Mouse (Mus musculus) kidney, postnatal 0 days (tissue): Measurements from ENCODE around the gene Gm8909. TPM values are rescaled to one million over a fixed set of nuclear protein-coding genes. Genes with fewer than 3 reads are reported as not detected.
"Not testable (repeated sequence)": the region's sequence is repeated elsewhere in the genome, so short reads cannot be mapped to it uniquely, and the experiment has no call there.

Experiments
- ATAC-seq: fragments of 200-750 bp; cut with Nextera tagmentation; replicated peaks from 2 replicates; pipeline ENCODE4 v1.8.0; 2017; ENCODE audit warnings: low read depth, moderate number of reproducible peaks, moderate TSS enrichment, moderate library complexity; ENCODE audit not compliant: low FRiP score
- DNase-seq: peaks from one replicate; pipeline ENCODE4 v3.0.0-alpha.2; 2016; ENCODE audit warnings: low spot score
- H3K27ac ChIP-seq: fragments of 300-500 bp; sonication (generic); 2 replicates; pipeline ENCODE4 v1.5.1; 2014; ENCODE audit warnings: mild to moderate bottlenecking
- H3K27me3 ChIP-seq: fragments of 300-500 bp; sonication (generic); 2 replicates; pipeline ENCODE4 v1.6.1; 2014; ENCODE audit warnings: low read length, mixed read lengths; ENCODE audit not compliant: insufficient read depth
- H3K36me3 ChIP-seq: fragments of 300-500 bp; sonication (generic); 2 replicates; pipeline ENCODE4 v1.6.1; 2014; ENCODE audit warnings: low read length, mixed read lengths; ENCODE audit not compliant: insufficient read depth
- H3K4me1 ChIP-seq: fragments of 300-500 bp; sonication (generic); replicated peaks from 2 replicates; pipeline ENCODE4 v1.6.1; 2014; ENCODE audit warnings: antibody characterized with exemption, low read length, mixed read lengths; ENCODE audit not compliant: insufficient read depth
- H3K4me2 ChIP-seq: fragments of 300-500 bp; sonication (generic); 2 replicates; pipeline ENCODE4 v1.6.1; 2014; ENCODE audit warnings: mild to moderate bottlenecking, low read length, moderate library complexity, mixed read lengths
- H3K4me3 ChIP-seq: fragments of 300-500 bp; sonication (generic); replicated peaks from 2 replicates; pipeline ENCODE4 v1.5.1; 2014; ENCODE audit warnings: low read depth, low read length
- H3K9ac ChIP-seq: fragments of 300-500 bp; sonication (generic); 2 replicates; pipeline ENCODE4 v1.6.1; 2014; ENCODE audit warnings: low read depth, low read length
- H3K9me3 ChIP-seq: fragments of 300-500 bp; sonication (generic); replicated peaks from 2 replicates; pipeline ENCODE4 v1.6.1; 2016; ENCODE audit warnings: low read length, inconsistent platforms, mixed read lengths
- CTCF ChIP-seq: IDR thresholded peaks from 2 replicates; pipeline ENCODE4 v1.5.1; 2016; ENCODE audit warnings: antibody characterized with exemption, low read depth, mild to moderate bottlenecking, moderate library complexity
- WGBS: fragments of 180-500 bp; shearing (Covaris S2); extraction: QIAGEN DNeasy Blood & Tissue Kit; methylation state at CpG from one replicate; pipeline ENCODE4 v1.1.7; 2014; 5-methylcytosine and 5-hydroxymethylcytosine counted together
- polyA plus RNA-seq: library from polyadenylated mRNA; unstranded; fragments of >200 nt; fragmentation: Nextera tagmentation; extraction: Ambion mirVana; gene quantifications from 2 replicates; pipeline ENCODE4 v1.2.1, GENCODE M21; 2015

The Gm8909 gene
- polyA plus RNA-seq, 1 experiment from 2014 or later: not detected

DNA sequence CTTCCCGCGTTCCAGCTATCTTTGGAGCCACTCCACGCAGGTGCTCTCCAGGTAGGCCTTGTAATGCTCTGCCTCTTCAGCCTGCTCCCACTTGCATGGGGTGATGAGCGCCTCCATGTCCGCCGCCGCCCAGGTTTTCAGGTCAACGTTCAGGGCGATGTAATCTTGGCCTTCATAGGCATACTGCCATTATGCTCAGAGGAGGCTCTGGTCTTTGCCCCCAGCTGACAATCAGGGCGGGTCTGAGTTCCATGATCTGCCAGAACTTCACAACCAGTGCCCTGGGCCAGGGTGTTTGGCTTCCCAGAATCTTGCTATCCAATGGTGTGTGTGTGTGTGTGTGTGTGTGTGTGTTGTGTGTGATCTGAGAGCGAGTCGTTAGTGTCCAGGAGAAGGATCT lies 13.9 kb upstream of the Gm8909 start:
- peaks cover 6% of the 10 kb centered on the region for H3K27me3 ChIP-seq
- H3K4me1 ChIP-seq: no peaks in the 10 kb centered on the region
- H3K36me3 ChIP-seq: no peaks in the 10 kb centered on the region
- H3K4me2 ChIP-seq: no peak overlapping the region
- TF ChIP-seq CTCF: no peak
- no peak overlapping the region for H3K9ac ChIP-seq
- no peaks in the 10 kb centered on the region for H3K9me3 ChIP-seq
- 70% methylated on average over 12 of the region's 12 CpGs for WGBS
- no peak overlapping the region for H3K4me3 ChIP-seq
- H3K27ac ChIP-seq: no peak overlapping the region
- DNase-seq (no peak), ATAC-seq (no peak)

DNA sequence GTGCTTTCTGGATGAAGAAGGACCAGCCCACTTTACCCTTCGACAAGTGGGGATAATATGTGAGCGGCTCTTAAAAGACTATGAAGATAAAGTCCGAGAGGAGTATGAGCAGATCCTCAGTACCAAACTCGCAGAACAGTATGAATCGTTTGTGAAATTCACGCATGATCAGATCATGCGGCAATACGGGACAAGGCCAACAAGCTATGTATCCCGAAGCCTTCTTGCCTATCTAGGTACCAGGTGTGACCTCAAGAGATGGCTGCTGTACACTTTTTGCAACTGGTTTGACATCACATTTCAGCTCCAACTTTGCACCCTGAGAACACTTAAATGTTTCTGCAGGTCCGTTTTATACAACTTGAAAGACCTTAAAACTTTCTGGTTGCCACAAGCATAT lies 11.1 kb upstream of the Gm8909 start:
- not testable (repeated sequence) for H3K27me3 ChIP-seq, H3K36me3 ChIP-seq, H3K27ac ChIP-seq, ATAC-seq, DNase-seq, H3K4me3 ChIP-seq, H3K9ac ChIP-seq, H3K4me1 ChIP-seq, H3K9me3 ChIP-seq
- H3K4me2 ChIP-seq: peak overlapping the region; percentile 57
- WGBS: 12% methylated on average over 10 of the region's 10 CpGs

GRCm38 (mm10) chr17:36178938-36179337 lies 10.6 kb upstream of the Gm8909 start:
- H3K9ac ChIP-seq, DNase-seq, H3K27me3 ChIP-seq, H3K27ac ChIP-seq, H3K9me3 ChIP-seq, H3K36me3 ChIP-seq, ATAC-seq, H3K4me1 ChIP-seq: not testable (repeated sequence)
- Histone ChIP-seq H3K4me2 (peak overlapping the region; percentile 57), H3K4me3 (0 out of 2 replicates have a peak overlapping the region, but pooled peaks have one; percentile 17)
- TF ChIP-seq CTCF: peak; percentile 10; the same call in 1 of the 2 replicates
- WGBS: under 1% methylated on average over 40 of the region's 40 CpGs

DNA sequence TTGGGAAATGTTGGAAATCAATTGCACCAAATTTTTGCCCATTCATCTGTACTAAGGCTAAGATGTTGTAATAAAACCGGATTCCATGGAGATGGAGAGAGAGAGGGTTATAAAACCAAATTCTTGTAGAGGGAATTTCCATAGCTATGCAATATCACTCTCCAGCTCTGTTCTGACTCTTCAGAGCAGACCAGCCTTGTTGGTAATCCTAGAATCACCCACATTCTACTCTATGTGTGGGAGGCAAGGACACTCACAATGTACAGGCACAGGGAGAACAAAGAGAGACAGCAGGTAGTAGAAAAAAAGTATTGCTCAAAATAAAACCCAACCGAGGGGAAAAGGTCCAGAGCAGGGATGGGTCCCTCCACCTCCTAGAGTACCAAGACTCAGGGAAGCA lies 7.8 kb upstream of the Gm8909 start:
- not testable (repeated sequence) for DNase-seq, H3K9me3 ChIP-seq, H3K27me3 ChIP-seq, ATAC-seq, H3K9ac ChIP-seq, H3K4me3 ChIP-seq, H3K27ac ChIP-seq, H3K4me1 ChIP-seq, H3K36me3 ChIP-seq, H3K4me2 ChIP-seq
- WGBS: no CpG with 5 or more reads among the region's 2 CpGs

GRCm38 (mm10) chr17:36170287-36170814 lies 2.0 kb upstream of the Gm8909 start:
- H3K27me3 ChIP-seq: peaks cover 22% of the 10 kb centered on the region
- no peak for ATAC-seq
- H3K9ac ChIP-seq: no peak overlapping the region
- DNase-seq: no peak
- H3K36me3 ChIP-seq: no peaks in the 10 kb centered on the region
- TF ChIP-seq CTCF: no peak
- peaks cover 9% of the 10 kb centered on the region; the same call in 1 of the 2 replicates for H3K4me1 ChIP-seq
- H3K27ac ChIP-seq: no peak overlapping the region
- 51% methylated on average over 1 of the region's 1 CpGs for WGBS
- no peak overlapping the region for H3K4me3 ChIP-seq
- H3K9me3 ChIP-seq: no peaks in the 10 kb centered on the region
- H3K4me2 ChIP-seq: no peak overlapping the region

GRCm38 (mm10) chr17:36169753-36170152 lies 1.4 kb upstream of the Gm8909 start:
- H3K4me3 ChIP-seq: no peak overlapping the region
- DNase-seq: no peak
- no peak overlapping the region for H3K27ac ChIP-seq
- no peak for TF ChIP-seq CTCF
- H3K4me1 ChIP-seq: peaks cover 9% of the 10 kb centered on the region; the same call in 1 of the 2 replicates
- H3K27me3 ChIP-seq: peaks cover 23% of the 10 kb centered on the region
- no peak overlapping the region for H3K4me2 ChIP-seq
- no peaks in the 10 kb centered on the region for H3K9me3 ChIP-seq
- no peaks in the 10 kb centered on the region for H3K36me3 ChIP-seq
- H3K9ac ChIP-seq: no peak overlapping the region
- no peak for ATAC-seq

GRCm38 (mm10) chr17:36169094-36169493 lies 757 bp upstream of the Gm8909 start:
- peaks cover 29% of the 10 kb centered on the region for H3K27me3 ChIP-seq
- DNase-seq, H3K9ac ChIP-seq, H3K9me3 ChIP-seq, ATAC-seq, H3K4me3 ChIP-seq, H3K4me2 ChIP-seq, H3K4me1 ChIP-seq, H3K27ac ChIP-seq, H3K36me3 ChIP-seq: not testable (repeated sequence)
- no CpG with 5 or more reads among the region's 1 CpGs for WGBS
